Mouse (Mus musculus) heart, postnatal 0 days (tissue): ENCODE results near the gene Dnaja4. TPM values are rescaled to one million over a fixed set of nuclear protein-coding genes. Genes with fewer than 3 reads are reported as not detected.

Source experiments
- ATAC-seq: fragments of 200-750 bp; cut with Nextera tagmentation; 2 replicates; pipeline ENCODE4 v1.8.0; 2017; ENCODE audit warnings: low read depth, moderate number of reproducible peaks, moderate library complexity; ENCODE audit not compliant: insufficient read depth
- DNase-seq: peaks from one replicate; pipeline ENCODE4 v3.0.0-alpha.2; 2016; ENCODE audit warnings: low spot score
- H3K27ac ChIP-seq: fragments of 300-500 bp; sonication (generic); 2 replicates; pipeline ENCODE4 v1.5.1; 2014; ENCODE audit warnings: low read depth, mild to moderate bottlenecking
- H3K27me3 ChIP-seq: fragments of 300-500 bp; sonication (generic); 2 replicates; pipeline ENCODE4 v1.6.1; 2014; ENCODE audit warnings: low read length, mixed read lengths; ENCODE audit not compliant: control insufficient read depth, insufficient read depth
- H3K36me3 ChIP-seq: fragments of 300-500 bp; sonication (generic); replicated peaks from 2 replicates; pipeline ENCODE4 v1.6.1; 2014; ENCODE audit warnings: low read length, mixed read lengths; ENCODE audit not compliant: control insufficient read depth, insufficient read depth
- H3K4me1 ChIP-seq: fragments of 300-500 bp; sonication (generic); 2 replicates; pipeline ENCODE4 v1.6.1; 2014; ENCODE audit warnings: antibody characterized with exemption; ENCODE audit not compliant: control insufficient read depth, insufficient read depth
- H3K4me2 ChIP-seq: fragments of 300-500 bp; sonication (generic); 2 replicates; pipeline ENCODE4 v1.6.1; 2014; ENCODE audit warnings: low read depth, mild to moderate bottlenecking, low read length, moderate library complexity
- H3K4me3 ChIP-seq: fragments of 300-500 bp; sonication (generic); 2 replicates; pipeline ENCODE4 v1.5.1; 2014; ENCODE audit warnings: low read depth, low read length
- H3K9ac ChIP-seq: fragments of 300-500 bp; sonication (generic); replicated peaks from 2 replicates; pipeline ENCODE4 v1.6.1; 2014; ENCODE audit warnings: low read depth, low read length, mixed read lengths
- H3K9me3 ChIP-seq: fragments of 300-500 bp; sonication (generic); replicated peaks from 2 replicates; pipeline ENCODE4 v1.6.1; 2016; ENCODE audit warnings: low read length; ENCODE audit not compliant: control insufficient read depth
- CTCF ChIP-seq: IDR thresholded peaks from 2 replicates; pipeline ENCODE4 v1.5.1; 2016; ENCODE audit warnings: antibody characterized with exemption, control low read depth, low read depth
- EP300 ChIP-seq: IDR thresholded peaks from 2 replicates; pipeline ENCODE4 v1.6.1; 2016; ENCODE audit warnings: antibody characterized with exemption, low read depth
- WGBS: fragments of 180-500 bp; shearing (Covaris S2); extraction: QIAGEN DNeasy Blood & Tissue Kit; methylation state at CpG from one replicate; pipeline ENCODE4 v1.1.7; 2014; 5-methylcytosine and 5-hydroxymethylcytosine counted together
- microRNA-seq: library from miRNA; unstranded; fragments of <30 nt; microRNA quantifications from one replicate; pipeline ENCODE4, GENCODE M21; 2016
- polyA plus RNA-seq: library from polyadenylated mRNA; unstranded; fragments of >200 nt; fragmentation: Nextera tagmentation; extraction: Ambion mirVana; gene quantifications from 2 replicates; pipeline ENCODE4 v1.2.1, GENCODE M21; 2015
- total RNA-seq: library from RNA; depleted of rRNA; stranded (reverse); fragments of >200 nt; gene quantifications from 2 replicates; pipeline ENCODE4 v1.2.3, GENCODE M21; 2014; ENCODE audit warnings: low replicate concordance; rRNA removed

The Dnaja4 gene
- total and polyA plus RNA-seq, 2 experiments from 2014 or later, result 28.2 to 36.1 TPM

- H3K27me3 ChIP-seq, result peaks cover 80% of the 10 kb centered on the region
- H3K36me3 ChIP-seq, result no peaks in the 10 kb centered on the region
- TF ChIP-seq EP300 (no peak), CTCF (no peak)
- no peak within 1 kb of the TSS for H3K27ac ChIP-seq
- peak within 1 kb of the TSS; percentile 37 for H3K4me3 ChIP-seq
- no peak within 1 kb of the TSS for H3K9ac ChIP-seq
- H3K4me1 ChIP-seq, result peaks cover 11% of the 10 kb centered on the region; the same call in 1 of the 2 replicates
- 1% methylated on average over 33 of the region's 45 CpGs for WGBS
- DNase-seq (no peak), ATAC-seq (peak; percentile 14; the same call in 1 of the 2 replicates)
- H3K9me3 ChIP-seq, result no peaks in the 10 kb centered on the region
- H3K4me2 ChIP-seq, result peak within 1 kb of the TSS; percentile 49
These were observed 66.0 kb downstream of the Dnaja4 start, which contains the start of gene Crabp1 for GRCm38 (mm10) chr9:54764561-54765217. Crabp1 (plus strand) TSS chr9:54764748.

- Histone ChIP-seq H3K27ac (no peak overlapping the region), H3K9me3 (no peaks in the 10 kb centered on the region), H3K4me3 (peak overlapping the region; percentile 37), H3K4me1 (peaks cover 11% of the 10 kb centered on the region; the same call in 1 of the 2 replicates), H3K4me2 (peak overlapping the region; percentile 49), H3K27me3 (peaks cover 88% of the 10 kb centered on the region), H3K9ac (no peak overlapping the region), H3K36me3 (no peaks in the 10 kb centered on the region)
- ATAC-seq (no peak), DNase-seq (no peak)
- TF ChIP-seq CTCF (no peak), EP300 (no peak)
- WGBS, result under 1% methylated on average over 41 of the region's 41 CpGs
These were observed 66.8 kb downstream of the Dnaja4 start for GRCm38 (mm10) chr9:54765336-54766085.

Small RNA genes within 50 kb of the gene (microRNA-seq; reads per million reads assigned to microRNA genes)
- gene Mir5710, result not detected

Other genes starting within 250 kb of the Dnaja4 start
- 12.6 and 26.6 TPM in 2 replicates for gene Dmxl2, start 197.2 kb upstream of the Dnaja4 start, total RNA-seq
- 4.4 and 4.8 TPM in 2 replicates for gene Dmxl2, start 197.2 kb upstream of the Dnaja4 start, polyA plus RNA-seq
- gene Sh2d7, start 159.9 kb upstream of the Dnaja4 start, total RNA-seq, result not detected in 2 replicates
- not detected in 2 replicates for gene Sh2d7, start 159.9 kb upstream of the Dnaja4 start, polyA plus RNA-seq
- 4.5 TPM in 1 of 2 replicates, not detected in the other for gene Cib2, start 138.7 kb upstream of the Dnaja4 start, total RNA-seq
- 2.0 and 2.4 TPM in 2 replicates for gene Cib2, start 138.7 kb upstream of the Dnaja4 start, polyA plus RNA-seq
- 402 and 407 TPM in 2 replicates for gene Idh3a, start 112.5 kb upstream of the Dnaja4 start, total RNA-seq
- gene Idh3a, start 112.5 kb upstream of the Dnaja4 start, polyA plus RNA-seq, result 840 TPM in 2 replicates
- 0.69 TPM in 1 of 2 replicates, not detected in the other for gene Acsbg1, start 37.0 kb upstream of the Dnaja4 start, total RNA-seq
- gene Acsbg1, start 37.0 kb upstream of the Dnaja4 start, polyA plus RNA-seq, result 0.07 and 0.19 TPM in 2 replicates
- gene Wdr61, start 35.6 kb downstream of the Dnaja4 start, total RNA-seq, result 35.1 and 65.5 TPM in 2 replicates
- gene Wdr61, start 35.6 kb downstream of the Dnaja4 start, polyA plus RNA-seq, result 91.8 and 92.2 TPM in 2 replicates
- gene Crabp1, start 65.9 kb downstream of the Dnaja4 start, total RNA-seq, result not detected in 2 replicates
- 0.34 and 0.60 TPM in 2 replicates for gene Crabp1, start 65.9 kb downstream of the Dnaja4 start, polyA plus RNA-seq
- gene Ireb2, start 164.9 kb downstream of the Dnaja4 start, total RNA-seq, result 17.7 and 21.1 TPM in 2 replicates
- 12.1 and 14.4 TPM in 2 replicates for gene Ireb2, start 164.9 kb downstream of the Dnaja4 start, polyA plus RNA-seq
- 3.3 and 3.6 TPM in 2 replicates for gene Hykk, start 218.4 kb downstream of the Dnaja4 start, total RNA-seq
- gene Hykk, start 218.4 kb downstream of the Dnaja4 start, polyA plus RNA-seq, result 1.4 and 1.5 TPM in 2 replicates